Mouse (Mus musculus): ENCODE data around the gene Spata6. TPM values are rescaled to one million over a fixed set of nuclear protein-coding genes. Genes with fewer than 3 reads are reported as not detected.

Spata6 gene
- total RNA-seq (2021): 10 to 100 TPM; 12.2 to 13.1 TPM
- long read RNA-seq, experiment 1, transcript Spata6-201 (13 exons, 2,466 nt): major isoform, 12 of 14 reads
- long read RNA-seq, experiment 1, partial matches to known transcripts: 0 of 14 reads
- long read RNA-seq, experiment 1, other reads (novel, unspliced or antisense): 2 of 14 reads
- long read RNA-seq, experiment 2, partial matches to known transcripts: 0 of 6 reads
- long read RNA-seq, experiment 2, other reads (novel, unspliced or antisense): 2 of 6 reads

DNA sequence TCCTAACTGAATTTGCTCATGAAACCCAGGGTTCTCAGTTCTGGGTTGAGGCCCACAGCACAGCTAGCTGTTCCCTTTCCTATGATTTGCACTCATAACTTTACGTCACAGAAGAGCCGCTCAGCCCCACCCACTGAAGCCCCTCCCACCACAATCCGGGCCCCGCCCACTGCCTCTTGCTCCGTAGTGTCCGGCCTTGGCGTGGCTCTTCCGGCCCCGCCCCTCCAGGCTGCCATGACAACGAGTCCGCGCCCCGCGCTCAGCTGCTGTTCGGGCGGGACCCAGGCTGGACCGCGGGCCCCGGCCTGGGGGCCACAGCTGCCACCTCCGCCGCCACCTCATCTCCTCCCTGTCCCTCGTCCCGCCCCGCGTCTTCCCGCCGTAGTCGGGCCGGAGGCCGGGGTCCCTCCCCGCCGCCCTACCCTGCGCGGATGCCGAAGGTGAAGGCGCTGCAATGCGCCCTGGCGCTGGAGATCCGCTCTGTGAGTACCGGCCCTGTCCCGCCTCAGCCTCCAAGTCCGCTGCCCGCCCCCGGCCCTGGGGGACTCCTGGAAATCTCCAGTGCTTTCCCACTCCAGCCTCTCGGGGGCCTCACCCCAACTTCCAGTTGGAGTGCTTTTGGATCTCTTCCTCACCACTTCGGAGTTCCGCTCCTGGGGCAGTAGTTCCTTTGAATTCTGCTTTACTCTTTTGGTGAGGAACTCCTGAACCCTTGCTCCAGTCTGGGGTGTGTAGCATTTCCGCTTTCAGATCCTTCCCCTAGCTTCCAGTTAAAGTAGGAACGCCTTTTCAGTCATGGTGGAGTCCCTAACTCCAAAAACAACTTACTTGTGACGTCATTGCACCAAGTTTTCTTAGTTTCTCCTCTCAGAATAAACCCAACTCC, at the start of gene Spata6:
TSS of gene Spata6 (plus strand) at position 209 of the 886 bp plus-strand sequence.
- intact Hi-C loops (cut with DNase I): loop anchor here (2.0 kb wide), 1 partner anchor 31 kb away; no protein-coding TSS in a partner anchor
- peak; percentile 92 to 94 for DNase-seq

DNA sequence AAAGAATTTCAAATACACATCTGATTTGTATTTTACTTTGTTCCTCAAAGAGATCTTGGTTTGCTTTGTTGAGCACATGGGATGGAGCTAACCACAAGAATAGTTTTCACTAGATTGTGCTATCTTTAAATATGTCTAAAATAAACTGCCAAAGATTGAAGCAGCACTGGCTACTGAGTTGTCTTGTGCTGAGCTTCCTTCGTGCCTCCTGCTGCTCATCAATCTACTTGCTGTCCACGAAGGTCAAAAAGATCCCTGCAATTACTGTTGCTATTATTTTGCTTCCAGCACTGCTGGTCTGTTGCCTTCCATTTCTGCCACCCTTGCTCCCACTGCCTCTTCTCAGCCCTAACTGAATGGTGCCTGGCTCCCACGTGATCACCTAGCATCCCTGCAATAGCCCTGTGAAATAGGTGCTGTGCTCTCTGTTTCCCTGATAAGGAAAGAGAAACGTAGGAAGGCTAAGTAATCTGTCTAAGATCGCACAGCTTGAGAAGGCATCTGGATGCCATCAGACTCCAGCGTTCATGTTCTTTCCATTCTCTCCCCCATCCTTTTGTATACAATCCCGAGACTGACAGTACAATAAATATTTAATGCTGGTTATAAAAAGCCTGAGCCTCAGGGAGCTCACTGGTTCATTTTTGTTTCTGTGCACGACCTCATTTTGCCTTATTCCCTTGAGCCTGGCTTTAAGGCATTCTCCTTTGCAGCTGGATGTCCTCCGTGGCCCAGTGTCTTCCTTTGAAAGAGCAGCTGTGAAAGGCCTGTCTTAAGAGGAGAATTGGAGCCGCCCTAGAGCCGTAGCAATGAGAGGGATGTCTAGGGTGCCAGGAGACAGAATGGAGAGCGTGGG, 49.0 kb upstream of the Spata6 start:
- intact Hi-C loops (cut with DNase I): no loop called here
- DNase-seq: peak; percentile 8 to 20

DNA sequence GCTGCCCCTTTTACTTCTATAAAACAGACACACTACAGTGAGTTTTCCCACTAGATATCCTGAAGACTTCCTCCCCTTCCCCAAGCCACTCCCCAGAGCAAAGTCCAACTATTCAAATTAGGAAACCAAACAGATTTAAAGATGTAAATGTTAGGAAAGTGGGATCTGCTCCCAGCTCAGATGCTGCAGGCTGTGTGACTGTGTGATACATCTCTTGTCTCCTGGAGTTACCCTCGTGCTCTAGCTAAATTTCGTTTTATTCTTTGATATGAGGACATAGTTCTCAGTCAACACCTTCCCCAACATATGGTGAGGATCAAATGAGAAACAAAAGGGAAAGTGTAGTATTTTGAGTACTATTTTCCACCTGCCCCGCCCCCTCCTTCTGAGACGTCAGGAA, 48.3 kb upstream of the Spata6 start:
- DNase-seq: no peak
- intact Hi-C loops (cut with DNase I): no loop called here

DNA sequence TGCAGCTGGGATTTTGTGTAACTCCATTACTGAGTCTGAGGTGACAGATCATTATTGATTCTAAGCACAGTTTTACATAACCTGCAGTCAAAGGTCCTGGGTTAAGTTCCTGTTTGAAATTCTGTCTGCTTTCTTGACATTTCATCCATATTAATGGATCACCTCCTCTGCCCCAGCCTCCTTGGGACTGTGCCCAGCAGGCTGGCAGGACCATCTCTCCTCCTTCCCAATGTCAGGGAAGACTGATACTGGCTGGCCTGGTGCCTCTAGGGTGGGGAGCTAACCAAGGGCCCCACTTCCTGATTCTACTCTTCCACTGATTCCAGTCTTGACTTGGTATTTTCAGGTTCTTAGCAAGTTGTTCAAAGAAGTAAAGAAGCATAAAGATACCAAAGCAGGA, 45.9 kb upstream of the Spata6 start:
- DNase-seq: no peak
- intact Hi-C loops (cut with DNase I): no loop called here

DNA sequence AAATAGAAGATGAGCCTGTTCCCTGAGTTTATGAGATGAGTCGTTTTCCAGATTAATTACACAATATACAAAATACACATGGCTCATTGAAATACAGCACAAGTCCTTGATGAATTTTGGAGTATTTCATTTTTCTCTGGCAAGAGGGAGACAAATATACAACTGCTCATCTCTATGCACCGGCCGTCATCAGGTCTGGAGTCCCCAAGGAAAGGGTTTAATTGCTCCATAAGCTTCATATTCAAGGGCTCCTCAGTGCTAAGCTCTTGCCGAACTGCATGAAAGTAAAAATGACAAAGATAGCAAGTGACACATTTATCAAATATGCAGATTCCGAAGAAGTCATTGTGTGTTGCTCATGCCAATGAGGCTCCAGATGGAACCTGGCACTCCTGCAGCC, 37.9 kb upstream of the Spata6 start:
- intact Hi-C loops (cut with DNase I): no loop called here
- no peak for DNase-seq

DNA sequence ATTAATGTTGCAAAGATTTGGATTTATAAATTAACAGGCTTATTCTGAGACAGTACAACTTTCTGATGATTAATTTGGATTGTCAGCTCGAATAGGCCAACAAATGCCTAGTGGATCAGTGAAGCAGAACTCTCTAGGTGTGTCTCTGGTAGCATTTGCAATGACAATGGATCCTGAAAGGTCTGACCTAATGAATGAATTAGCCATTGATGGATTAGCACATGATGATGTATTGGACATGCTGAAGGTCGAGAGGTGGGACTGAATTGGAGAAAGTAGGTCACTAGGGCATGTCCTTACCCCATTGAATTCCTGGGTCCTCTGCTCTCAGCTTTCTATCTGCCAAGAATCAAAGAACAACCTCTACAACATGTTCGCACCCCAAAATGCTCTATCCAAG, 37.0 kb upstream of the Spata6 start:
- DNase-seq: no peak
- intact Hi-C loops (cut with DNase I): no loop called here

DNA sequence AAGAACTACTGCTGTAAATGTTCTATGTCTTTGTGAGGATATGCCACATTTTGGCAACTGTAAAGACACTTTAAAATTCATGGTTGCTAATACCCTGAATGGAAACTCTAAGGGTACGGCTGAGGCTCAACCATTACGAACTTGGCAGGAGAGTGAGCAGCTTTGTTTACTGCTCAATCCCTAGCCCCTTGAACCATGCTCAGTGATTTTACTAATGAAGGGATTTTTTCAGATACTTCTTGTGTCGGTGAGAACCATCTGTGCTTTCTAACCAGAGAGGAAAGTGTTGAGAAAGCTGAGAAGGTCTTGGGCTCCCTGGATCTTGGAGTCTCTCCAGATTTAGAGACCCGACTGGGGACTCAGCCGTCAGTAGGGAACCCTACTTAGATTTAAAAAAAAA, 35.9 kb upstream of the Spata6 start:
- intact Hi-C loops (cut with DNase I): no loop called here
- DNase-seq: no peak

DNA sequence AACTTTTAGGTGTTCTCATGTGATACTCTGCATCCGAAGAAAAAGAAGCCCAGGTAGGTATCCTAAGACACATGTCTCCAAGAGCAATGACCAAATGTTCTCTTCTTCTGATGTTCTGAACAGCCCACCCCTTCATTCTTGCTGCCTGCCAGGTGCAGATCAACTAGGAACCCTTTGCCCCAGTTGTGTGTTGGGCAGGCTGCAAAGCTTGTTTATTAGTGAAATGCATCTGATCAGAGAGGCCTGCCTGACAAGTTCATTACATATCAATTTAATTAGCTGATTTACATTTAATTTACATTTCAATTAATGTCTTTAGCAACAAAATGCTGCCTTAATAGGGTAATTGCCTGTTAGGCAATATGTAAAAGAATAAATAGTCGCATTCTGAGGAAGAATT, 33.8 kb upstream of the Spata6 start:
- no peak for DNase-seq
- intact Hi-C loops (cut with DNase I): loop anchor here (5.0 kb wide), 1 partner anchor 111 kb away; no protein-coding TSS in a partner anchor

DNA sequence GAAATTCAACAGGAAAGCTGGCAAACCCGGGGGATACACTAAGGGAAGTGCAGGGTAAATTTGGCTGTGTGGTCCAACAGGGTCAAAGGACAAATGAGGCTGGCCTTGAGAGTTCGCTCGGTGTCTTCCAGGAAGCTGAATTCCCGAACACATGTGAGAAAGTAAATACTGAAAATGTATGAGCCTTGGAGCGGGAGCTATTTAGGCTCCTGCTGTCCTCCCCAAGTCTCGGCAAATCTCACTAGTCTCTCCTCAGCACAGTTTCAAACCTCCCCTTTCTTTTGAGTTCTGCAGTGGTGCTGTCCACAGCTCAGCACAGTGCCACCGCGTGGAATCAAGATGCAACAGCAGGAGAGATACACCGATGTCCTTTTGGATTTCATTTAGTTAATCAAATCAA, 32.8 kb upstream of the Spata6 start:
- peak; percentile 63 to 64 for DNase-seq
- intact Hi-C loops (cut with DNase I): loop anchor here (1.0 to 5.0 kb wide), 2 partner anchors 110 to 199 kb away; no protein-coding TSS in a partner anchor

DNA sequence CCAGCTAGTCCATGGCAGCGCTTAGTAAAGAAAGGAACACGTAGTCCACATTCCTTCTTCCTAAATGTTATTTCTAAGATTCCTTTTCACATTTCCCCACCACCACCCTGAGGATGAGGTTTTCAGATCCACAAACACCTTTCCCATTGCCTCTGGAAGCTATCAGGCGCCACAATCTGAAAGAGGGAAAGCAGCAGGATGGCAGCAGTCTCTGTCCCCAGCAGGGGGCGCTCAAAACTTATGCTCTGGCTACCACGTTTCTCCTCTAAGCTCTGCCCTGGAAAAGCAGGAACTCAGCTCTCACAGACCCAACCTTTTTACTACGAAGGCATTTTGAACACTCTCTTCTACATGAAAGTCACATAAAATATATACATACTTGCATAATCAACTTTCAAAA, 32.2 kb upstream of the Spata6 start:
- peak; percentile 84 to 86 for DNase-seq
- intact Hi-C loops (cut with DNase I): loop anchor here (1.0 to 5.0 kb wide), 3 partner anchors 31 to 199 kb away; partner anchors contain the start of gene Spata6

DNA sequence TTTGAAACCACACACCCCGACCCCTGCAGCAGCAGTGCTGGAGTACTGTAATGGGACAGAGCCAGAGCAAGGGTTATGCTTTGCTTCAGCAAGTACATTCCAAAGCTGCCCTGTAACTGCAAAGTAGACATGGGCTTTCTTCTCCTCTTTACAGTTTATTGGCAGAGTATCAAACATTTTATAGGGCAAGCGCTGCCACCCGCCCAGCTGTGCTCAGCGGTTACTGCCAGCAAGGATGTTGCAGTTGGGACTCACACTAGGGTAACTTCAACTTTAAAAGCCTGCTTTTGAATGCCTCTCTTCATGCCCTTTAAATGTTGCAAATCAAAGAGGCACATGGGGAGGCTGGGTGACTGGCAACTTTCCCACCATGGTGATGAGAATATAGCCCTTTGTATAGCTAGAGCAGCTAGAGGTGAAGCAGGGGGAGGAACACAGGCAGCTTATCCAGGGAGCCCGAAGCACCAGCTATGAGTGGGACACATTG, 28.7 kb upstream of the Spata6 start:
- no peak for DNase-seq
- intact Hi-C loops (cut with DNase I): no loop called here

DNA sequence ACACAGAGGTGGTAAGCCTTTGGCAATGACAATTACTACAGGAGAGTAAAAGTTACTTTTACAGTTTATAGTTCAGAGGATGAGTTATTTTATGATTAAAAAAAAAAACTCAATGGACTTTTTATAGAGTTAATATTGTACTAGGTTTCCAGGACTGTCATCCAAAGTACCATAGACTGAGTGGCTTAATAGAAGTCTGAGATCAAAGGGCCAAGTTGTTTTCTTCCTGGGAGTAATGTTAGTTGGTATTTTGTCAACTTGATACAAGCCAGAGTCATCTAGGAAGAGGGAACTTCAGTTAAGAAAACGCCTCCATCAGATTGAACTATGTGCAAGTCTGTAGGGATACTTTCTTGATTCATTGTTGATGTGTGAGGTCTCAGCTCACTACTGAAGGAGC, 18.4 kb upstream of the Spata6 start:
- intact Hi-C loops (cut with DNase I): no loop called here
- DNase-seq: no peak

DNA sequence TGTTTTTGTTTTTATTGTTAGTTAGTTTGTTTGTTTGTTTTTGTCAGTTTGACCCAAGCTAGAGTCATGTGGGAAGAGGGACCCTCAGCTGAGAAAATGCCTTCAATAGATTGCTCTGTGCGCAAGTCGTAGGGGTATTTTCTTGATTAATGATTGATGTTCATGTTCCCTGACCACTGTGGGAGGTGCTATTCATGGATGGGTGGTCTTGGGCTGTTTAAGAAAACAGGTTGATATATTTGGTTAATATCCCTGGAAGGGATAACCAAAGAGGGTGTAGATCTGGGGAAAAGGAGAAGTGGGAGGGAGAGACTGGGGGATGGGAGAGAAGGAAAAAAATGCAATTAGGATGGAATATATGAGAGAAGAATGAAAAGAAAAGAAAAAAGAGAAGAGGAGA, 15.7 kb upstream of the Spata6 start:
- intact Hi-C loops (cut with DNase I): no loop called here
- no peak for DNase-seq

DNA sequence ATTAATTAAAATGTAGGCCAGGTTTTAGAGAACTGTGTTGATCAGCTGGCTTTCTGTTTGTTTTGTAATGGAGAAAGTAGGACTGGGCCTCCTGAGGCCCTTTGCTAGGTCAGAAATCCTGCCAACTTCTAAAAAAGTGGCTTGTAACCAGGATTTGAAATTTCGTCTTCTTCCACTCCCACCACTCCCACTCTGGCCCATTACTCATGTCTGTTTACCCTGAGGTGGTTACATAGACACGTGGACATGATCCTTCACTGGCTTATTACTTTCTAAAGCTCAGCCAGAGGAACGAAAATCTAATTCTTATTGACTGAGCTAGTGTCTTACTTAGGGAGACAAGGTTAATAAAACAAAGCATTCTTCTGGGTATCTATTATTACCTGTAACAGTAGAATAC, 14.8 kb upstream of the Spata6 start:
- no peak for DNase-seq
- intact Hi-C loops (cut with DNase I): no loop called here

DNA sequence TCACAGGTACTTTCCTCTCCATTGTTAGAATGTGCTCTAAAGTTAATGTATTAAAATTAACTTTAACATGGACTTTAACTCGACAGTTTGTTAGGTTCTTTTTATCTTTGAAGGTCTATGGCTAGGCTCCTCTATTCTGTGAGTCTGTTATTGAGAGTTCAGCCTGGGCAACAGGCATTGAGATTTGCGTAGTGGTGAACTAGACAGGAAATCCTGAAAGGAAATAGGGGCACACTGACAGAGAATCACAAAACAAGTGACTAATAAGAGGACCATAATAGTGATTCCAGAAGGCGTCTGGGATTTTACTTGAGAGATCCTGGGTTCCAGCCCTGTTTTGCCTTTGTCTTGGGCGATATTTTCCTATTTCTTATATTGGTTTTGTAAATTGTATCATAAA, 488 bp upstream of the Spata6 start:
- intact Hi-C loops (cut with DNase I): loop anchor here (2.0 kb wide), 1 partner anchor 30 kb away; no protein-coding TSS in a partner anchor
- peak in 1 of 2 experiments; percentile 3 for DNase-seq

DNA sequence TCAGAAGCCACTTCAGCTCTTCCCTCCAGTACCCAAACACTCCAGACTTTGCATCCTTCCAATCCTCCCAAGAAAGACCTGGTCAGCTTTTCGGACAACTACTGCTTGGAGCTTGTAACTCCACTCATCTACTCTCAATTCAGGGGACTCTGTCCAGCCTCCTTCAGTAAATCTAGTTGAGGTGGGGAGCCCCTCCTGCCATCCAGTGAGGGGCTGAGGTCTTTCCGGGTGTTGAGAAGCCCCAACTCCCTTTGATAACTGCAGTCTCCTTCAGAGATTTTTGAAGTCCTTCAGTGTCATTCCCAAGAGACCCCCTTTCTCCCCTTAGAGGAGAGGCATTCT, 849 bp downstream of the Spata6 start:
- DNase-seq: peak in 1 of 2 experiments; percentile 7

DNA sequence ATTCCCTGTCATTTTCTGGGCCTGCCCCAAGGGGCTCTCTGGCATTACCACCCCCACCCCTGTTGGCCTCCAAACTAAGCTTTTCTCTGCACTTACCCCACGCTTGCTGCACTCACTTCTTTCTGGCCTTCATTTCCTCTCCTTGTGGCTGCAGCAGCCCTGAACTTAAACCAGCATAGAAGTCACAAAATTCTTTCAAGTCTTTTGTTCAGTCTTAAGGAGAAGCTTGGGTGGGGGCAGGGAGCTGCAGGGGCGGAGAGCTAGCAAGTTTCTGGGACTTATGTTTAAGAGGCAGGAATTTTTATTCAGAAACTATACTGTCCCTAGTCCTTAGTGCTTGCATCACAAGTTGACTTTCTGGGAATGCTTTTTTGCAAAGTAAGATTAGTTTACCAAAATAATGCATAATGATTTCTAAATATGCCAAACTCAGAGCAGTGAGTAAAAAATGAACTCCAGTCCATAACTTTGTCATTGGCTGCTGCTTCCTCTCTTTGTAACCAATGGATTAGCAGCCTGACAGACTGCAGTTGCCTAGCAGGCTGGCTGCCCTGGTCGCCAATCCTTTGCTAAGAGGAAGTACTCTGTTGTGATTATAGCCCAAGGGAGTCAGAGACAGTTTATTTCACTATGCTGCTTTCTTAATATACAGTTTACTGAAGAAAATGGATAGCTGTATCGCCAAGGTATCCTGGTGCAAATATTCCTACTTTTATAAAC, 1.5 kb downstream of the Spata6 start:
- peak; percentile 19 to 37 for DNase-seq
- intact Hi-C loops (cut with DNase I): no loop called here

More for the DNA sequence above, 849 bp downstream of the Spata6 start:
- intact Hi-C loops (cut with DNase I): no loop called here

DNA sequence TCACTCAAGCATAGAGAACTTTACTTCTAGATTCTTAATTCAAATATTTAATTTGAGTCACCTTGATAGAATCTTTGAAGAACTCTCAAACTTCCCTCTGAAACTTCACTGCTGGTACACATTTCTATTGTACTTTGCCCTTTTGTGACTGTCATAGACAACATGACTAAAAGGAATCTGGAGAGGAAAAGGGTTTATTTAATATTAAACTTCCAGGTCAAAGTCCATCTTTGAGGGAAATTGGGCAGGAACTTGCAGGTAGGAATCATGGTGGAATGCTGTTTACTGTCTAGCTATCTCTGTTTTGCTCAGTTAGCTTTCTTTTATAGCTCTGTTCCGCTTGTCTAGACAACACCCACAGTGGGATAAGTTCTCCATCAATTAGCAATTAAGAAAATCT, 17.8 kb downstream of the Spata6 start:
- intact Hi-C loops (cut with DNase I): no loop called here
- no peak for DNase-seq

DNA sequence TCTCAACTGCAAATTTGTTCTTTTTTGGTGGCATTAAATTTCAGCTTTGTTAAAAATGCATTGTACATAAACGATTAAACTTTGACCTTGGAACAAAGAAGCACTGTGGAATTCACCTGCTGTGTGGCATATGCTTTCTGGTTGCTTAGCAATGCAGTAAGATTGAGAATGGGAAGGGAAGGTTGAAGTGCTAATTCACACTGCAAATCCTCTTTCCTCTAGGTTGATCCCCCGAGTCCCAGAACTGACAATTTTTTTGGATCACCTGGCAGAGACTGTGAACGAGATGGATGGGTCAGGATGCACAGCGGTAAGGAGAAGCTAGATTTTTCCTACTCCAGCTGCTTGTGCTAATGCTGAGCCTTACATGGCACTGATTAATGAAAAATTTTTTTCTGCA, 60.7 kb downstream of the Spata6 start:
- DNase-seq: no peak
- intact Hi-C loops (cut with DNase I): no loop called here

DNA sequence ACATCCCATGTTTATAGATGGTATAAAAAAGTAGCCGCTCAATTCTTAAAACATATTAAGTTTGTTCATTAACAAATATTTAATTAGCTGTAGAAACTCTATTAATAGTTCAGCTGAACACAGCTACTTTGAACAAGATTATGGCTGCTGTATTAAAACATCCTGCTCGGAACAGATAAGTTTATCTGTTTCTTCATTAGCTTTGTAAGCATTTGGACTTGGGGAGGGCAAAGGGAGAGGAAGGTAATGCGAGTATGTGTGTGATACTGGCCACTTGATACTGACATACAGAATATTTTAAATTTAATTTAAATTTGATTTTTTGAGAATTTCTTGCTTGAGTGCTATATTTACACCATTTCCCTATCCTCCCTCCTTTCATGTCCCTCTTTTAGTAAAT, 80.1 kb downstream of the Spata6 start:
- no peak for DNase-seq
- intact Hi-C loops (cut with DNase I): loop anchor here (5.0 kb wide), 1 partner anchor 113 kb away; no protein-coding TSS in a partner anchor

Measured in heart, postnatal 14 days (tissue).